Mouse (Mus musculus) lung, embryonic 15.5 days (tissue): Measurements from ENCODE around the gene Il25. TPM values are rescaled to one million over a fixed set of nuclear protein-coding genes. Genes with fewer than 3 reads are reported as not detected.

ENCODE experiments used
- ATAC-seq: fragments of 200-750 bp; cut with Nextera tagmentation; 2 replicates; pipeline ENCODE4 v1.8.0; 2017; ENCODE audit warnings: moderate number of reproducible peaks, borderline replicate concordance; ENCODE audit not compliant: low FRiP score, low TSS enrichment; ENCODE audit errors: extremely low read depth
- H3K27ac ChIP-seq: fragments of 300-500 bp; sonication (generic); 2 replicates; pipeline ENCODE4 v1.5.1; 2015; ENCODE audit warnings: moderate library complexity, mild to moderate bottlenecking, inconsistent platforms
- H3K27me3 ChIP-seq: fragments of 300-500 bp; sonication (generic); 2 replicates; pipeline ENCODE4 v1.6.1; 2015; ENCODE audit warnings: inconsistent platforms
- H3K36me3 ChIP-seq: fragments of 300-500 bp; sonication (generic); 2 replicates; pipeline ENCODE4 v1.6.1; 2015; ENCODE audit warnings: inconsistent platforms
- H3K4me1 ChIP-seq: fragments of 300-500 bp; sonication (generic); 2 replicates; pipeline ENCODE4 v1.6.1; 2015; ENCODE audit warnings: inconsistent platforms
- H3K4me2 ChIP-seq: fragments of 300-500 bp; sonication (generic); 2 replicates; pipeline ENCODE4 v1.6.1; 2015; ENCODE audit warnings: inconsistent platforms, mild to moderate bottlenecking, moderate library complexity
- H3K4me3 ChIP-seq: fragments of 300-500 bp; sonication (generic); 2 replicates; pipeline ENCODE4 v1.5.1; 2015; ENCODE audit warnings: mild to moderate bottlenecking, inconsistent platforms
- H3K9ac ChIP-seq: fragments of 300-500 bp; sonication (generic); 2 replicates; pipeline ENCODE4 v1.6.1; 2015; ENCODE audit warnings: inconsistent platforms
- H3K9me3 ChIP-seq: fragments of 300-500 bp; sonication (generic); 2 replicates; pipeline ENCODE4 v1.6.1; 2016; ENCODE audit warnings: inconsistent platforms
- WGBS: fragments of 180-500 bp; shearing (Covaris S2); methylation state at CpG from one replicate; pipeline ENCODE4 v1.1.7; 2015; 5-methylcytosine and 5-hydroxymethylcytosine counted together
- polyA plus RNA-seq: library from polyadenylated mRNA; unstranded; fragments of >200 nt; fragmentation: Nextera tagmentation; extraction: Ambion mirVana; gene quantifications from 2 replicates; pipeline ENCODE4 v1.2.1, GENCODE M21; 2015

The Il25 gene
- 0.19 TPM in 1 of 2 replicates, not detected in the other for polyA plus RNA-seq

DNA sequence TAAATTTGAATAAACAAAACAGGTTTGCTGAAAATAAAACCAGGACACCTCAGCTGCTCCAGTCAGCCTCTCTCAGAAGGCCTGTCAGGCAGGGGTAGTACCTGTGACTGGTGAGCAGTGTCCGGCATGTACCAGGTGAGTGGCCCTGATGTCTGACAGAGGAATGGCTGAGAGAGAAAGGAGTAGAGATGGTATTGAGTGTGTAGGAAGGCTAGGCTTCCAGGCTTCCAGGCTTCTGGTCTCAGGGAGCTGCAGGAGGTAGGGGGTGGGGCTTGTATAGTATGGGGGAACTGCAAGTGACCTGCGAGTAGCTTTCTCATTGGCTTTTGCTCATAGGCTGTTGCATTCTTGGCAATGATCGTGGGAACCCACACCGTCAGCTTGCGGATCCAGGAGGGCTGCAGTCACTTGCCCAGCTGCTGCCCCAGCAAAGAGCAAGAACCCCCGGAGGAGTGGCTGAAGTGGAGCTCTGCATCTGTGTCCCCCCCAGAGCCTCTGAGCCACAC, at the start of gene Il25:
TSS of gene Il25 (plus strand) at position 51 of the 506 bp plus-strand sequence.
- ATAC-seq = 0 out of 2 replicates have a peak, but pooled peaks have one; percentile 36
- 22% methylated on average over 6 of the region's 6 CpGs for WGBS
- H3K36me3 ChIP-seq = no peaks in the 10 kb centered on the region
- H3K4me2 ChIP-seq = no peak within 1 kb of the TSS
- 0 out of 2 replicates have a peak, but pooled peaks cover 7% of the 10 kb centered on the region for H3K27me3 ChIP-seq
- H3K27ac ChIP-seq = no peak within 1 kb of the TSS
- no peak within 1 kb of the TSS for H3K9ac ChIP-seq
- no peak within 1 kb of the TSS for H3K4me3 ChIP-seq
- no peaks in the 10 kb centered on the region for H3K9me3 ChIP-seq
- 0 out of 2 replicates have a peak, but pooled peaks cover 5% of the 10 kb centered on the region for H3K4me1 ChIP-seq

DNA sequence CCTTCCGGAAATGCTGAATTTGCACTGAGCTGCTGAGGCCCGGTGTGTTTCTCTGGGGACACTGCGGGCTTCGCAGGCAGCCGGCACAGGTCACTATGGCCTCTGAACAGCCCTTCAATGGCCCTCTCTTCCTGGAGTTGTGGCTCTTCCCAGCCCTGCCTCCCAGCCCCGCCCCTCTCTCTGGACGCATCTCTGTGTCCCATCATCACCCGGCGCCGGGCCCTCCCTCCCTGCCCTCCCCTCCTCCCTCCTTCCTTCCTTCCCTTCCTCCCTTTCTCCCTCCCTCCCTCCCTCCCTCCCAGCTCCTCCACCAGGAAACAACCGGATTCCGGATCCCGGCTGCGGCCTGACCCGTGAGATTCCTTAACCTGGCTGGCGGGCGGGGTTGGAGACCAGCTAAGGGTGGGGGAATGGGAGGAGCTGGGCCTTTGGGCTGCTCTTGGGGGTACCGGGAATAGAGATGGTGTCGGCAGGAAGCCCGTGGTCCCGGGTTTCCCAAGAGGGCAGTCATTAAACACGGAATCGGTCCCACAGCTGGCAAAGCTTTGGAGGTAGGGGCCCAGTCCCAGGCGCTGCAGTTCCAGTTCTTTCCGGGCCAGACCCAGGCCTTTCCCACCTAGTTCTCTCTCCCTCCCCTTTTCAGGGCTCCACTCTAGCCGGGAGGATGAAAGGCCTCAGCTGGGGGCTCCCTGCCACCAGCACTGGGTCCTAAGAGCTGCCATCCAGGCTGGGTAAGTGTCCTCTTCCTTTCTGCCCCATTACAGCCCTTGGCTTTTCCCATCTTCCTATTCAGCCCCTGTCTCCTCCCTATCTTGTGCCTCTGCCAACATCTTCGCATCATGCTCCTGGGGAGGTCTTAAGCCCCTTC, 49.1 kb upstream of the Il25 start, which contains the start of the genes Bcl2l2 and Gm20521:
TSS of gene Bcl2l2 (plus strand) at position 224 of the 868 bp plus-strand sequence.
TSS of gene Gm20521 (plus strand) at position 288 of the 868 bp plus-strand sequence.
- Histone ChIP-seq H3K36me3 (peaks cover 11% of the 10 kb centered on the region), H3K4me1 (peaks cover 18% of the 10 kb centered on the region), H3K27me3 (peaks cover 6% of the 10 kb centered on the region; the same call in 1 of the 2 replicates), H3K9ac (peak within 1 kb of the TSS; percentile 84), H3K4me3 (peak within 1 kb of the TSS; percentile 71), H3K27ac (peak within 1 kb of the TSS; percentile 98), H3K4me2 (peak within 1 kb of the TSS; percentile 64), H3K9me3 (no peaks in the 10 kb centered on the region)
- WGBS = under 1% methylated on average over 27 of the region's 27 CpGs
- ATAC-seq = peak; percentile 90

DNA sequence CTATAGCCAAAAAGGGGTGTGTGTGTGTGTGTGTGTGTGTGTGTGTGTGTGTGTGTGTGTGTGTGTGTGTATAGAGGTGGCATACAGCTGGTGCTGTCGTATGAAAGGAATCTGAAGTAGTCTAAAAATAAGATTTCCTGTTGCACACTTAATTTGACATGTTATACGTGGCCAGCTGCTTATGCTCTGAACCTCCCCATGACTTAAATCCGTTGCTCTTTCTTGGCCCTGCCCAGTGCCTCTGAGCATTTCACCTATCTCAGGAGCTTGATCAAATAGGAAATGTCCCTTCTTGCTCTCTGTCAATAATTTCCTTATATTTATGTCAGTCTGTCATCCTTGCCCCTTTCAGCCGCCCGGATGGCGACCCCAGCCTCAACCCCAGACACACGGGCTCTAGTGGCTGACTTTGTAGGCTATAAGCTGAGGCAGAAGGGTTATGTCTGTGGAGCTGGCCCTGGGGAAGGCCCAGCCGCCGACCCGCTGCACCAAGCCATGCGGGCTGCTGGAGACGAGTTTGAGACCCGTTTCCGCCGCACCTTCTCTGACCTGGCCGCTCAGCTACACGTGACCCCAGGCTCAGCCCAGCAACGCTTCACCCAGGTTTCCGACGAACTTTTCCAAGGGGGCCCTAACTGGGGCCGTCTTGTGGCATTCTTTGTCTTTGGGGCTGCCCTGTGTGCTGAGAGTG, 48.3 kb upstream of the Il25 start:
- ATAC-seq = no peak; the same call in 1 of the 2 replicates
- H3K27me3 ChIP-seq = no peaks in the 10 kb centered on the region
- peak overlapping the region; percentile 71 for H3K4me3 ChIP-seq
- H3K4me1 ChIP-seq = peaks cover 18% of the 10 kb centered on the region
- WGBS = 13% methylated on average over 21 of the region's 21 CpGs
- no peaks in the 10 kb centered on the region for H3K9me3 ChIP-seq
- H3K36me3 ChIP-seq = peaks cover 11% of the 10 kb centered on the region
- H3K27ac ChIP-seq = peak overlapping the region; percentile 98
- peak overlapping the region; percentile 84 for H3K9ac ChIP-seq
- peak overlapping the region; percentile 64 for H3K4me2 ChIP-seq

DNA sequence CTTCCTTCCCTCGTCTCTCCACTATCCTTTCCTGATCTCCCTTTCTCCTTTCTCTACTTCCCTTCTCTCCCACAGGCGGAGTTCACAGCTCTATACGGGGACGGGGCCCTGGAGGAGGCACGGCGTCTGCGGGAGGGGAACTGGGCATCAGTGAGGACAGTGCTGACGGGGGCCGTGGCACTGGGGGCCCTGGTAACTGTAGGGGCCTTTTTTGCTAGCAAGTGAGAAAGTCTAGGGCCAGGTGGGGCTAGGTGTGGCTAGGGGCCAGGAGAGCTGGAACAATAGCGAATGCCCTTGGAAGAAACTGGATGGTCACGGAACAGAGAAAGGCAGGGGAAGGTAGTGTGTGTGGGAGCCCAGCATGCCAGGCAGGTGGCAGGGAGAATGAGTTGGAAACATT, 47.2 kb upstream of the Il25 start:
- peak overlapping the region; percentile 64 for H3K4me2 ChIP-seq
- no peaks in the 10 kb centered on the region for H3K9me3 ChIP-seq
- H3K27me3 ChIP-seq = no peaks in the 10 kb centered on the region
- no peak overlapping the region for H3K4me3 ChIP-seq
- no peak for ATAC-seq
- H3K36me3 ChIP-seq = peaks cover 11% of the 10 kb centered on the region
- peaks cover 18% of the 10 kb centered on the region for H3K4me1 ChIP-seq
- no peak overlapping the region for H3K27ac ChIP-seq
- WGBS = 79% methylated on average over 11 of the region's 11 CpGs
- H3K9ac ChIP-seq = no peak overlapping the region

DNA sequence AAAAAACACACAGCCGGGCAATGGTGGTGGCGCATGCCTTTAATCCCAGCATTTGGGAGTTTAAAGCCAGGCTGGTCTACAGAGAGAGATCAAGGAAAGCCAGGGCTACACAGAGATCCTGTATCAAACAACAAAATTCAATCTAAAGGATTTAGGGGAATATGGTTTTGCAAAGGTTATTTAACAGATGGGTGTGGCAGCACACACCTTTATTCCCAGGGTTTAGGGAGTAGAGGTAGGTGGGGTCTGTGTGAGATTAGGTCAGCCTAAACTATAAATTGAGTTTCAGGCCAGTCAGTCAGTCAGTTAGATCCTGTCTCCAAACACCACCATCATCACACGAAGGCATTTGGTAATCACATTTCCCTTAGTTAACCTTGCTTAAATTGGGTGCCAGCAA, 40.3 kb upstream of the Il25 start, which contains the start of gene Pabpn1:
TSS of gene Pabpn1 (plus strand) at position 301 of the 400 bp plus-strand sequence.
- Histone ChIP-seq H3K4me2 (peak within 1 kb of the TSS; percentile 48), H3K9me3 (no peaks in the 10 kb centered on the region), H3K36me3 (peaks cover 18% of the 10 kb centered on the region), H3K9ac (0 out of 2 replicates have a peak within 1 kb of the TSS, but pooled peaks have one; percentile 24), H3K4me1 (peaks cover 12% of the 10 kb centered on the region), H3K4me3 (peak within 1 kb of the TSS; percentile 97), H3K27ac (peak within 1 kb of the TSS; percentile 74), H3K27me3 (no peaks in the 10 kb centered on the region)
- WGBS = 90% methylated on average over 3 of the region's 3 CpGs
- no peak for ATAC-seq

DNA sequence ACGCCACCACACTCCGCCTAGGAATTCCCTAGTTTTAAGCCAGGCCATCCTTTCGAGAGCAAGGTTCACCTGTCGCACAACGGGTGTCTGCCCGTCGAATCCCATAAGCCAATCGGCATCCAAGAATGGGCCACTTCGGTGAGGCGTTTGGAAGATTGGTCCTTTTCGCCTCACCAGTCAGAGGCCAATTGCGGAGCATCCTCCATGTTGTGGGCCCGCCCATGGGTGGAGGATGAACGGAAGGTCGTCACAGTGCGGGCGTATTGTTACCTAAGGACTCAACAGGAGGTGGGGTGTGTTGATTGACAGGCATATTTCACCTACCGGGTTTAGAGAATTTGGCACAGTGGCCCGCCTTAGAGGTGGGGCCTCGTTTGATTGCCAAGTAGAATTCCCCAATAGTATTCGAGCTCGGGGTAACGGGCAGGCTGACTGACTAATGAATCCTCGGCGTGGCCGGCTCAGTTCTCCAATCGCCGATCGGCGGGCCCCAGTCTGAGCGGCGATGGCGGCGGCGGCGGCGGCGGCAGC, 38.8 kb upstream of the Il25 start:
- Histone ChIP-seq H3K36me3 (peaks cover 33% of the 10 kb centered on the region), H3K4me3 (peak overlapping the region; percentile 97), H3K9me3 (no peaks in the 10 kb centered on the region), H3K4me2 (peak overlapping the region; percentile 48), H3K4me1 (peaks cover 12% of the 10 kb centered on the region), H3K9ac (peak overlapping the region; percentile 97), H3K27me3 (no peaks in the 10 kb centered on the region), H3K27ac (peak overlapping the region; percentile 95)
- peak; percentile 99 for ATAC-seq
- WGBS = under 1% methylated on average over 38 of the region's 38 CpGs

DNA sequence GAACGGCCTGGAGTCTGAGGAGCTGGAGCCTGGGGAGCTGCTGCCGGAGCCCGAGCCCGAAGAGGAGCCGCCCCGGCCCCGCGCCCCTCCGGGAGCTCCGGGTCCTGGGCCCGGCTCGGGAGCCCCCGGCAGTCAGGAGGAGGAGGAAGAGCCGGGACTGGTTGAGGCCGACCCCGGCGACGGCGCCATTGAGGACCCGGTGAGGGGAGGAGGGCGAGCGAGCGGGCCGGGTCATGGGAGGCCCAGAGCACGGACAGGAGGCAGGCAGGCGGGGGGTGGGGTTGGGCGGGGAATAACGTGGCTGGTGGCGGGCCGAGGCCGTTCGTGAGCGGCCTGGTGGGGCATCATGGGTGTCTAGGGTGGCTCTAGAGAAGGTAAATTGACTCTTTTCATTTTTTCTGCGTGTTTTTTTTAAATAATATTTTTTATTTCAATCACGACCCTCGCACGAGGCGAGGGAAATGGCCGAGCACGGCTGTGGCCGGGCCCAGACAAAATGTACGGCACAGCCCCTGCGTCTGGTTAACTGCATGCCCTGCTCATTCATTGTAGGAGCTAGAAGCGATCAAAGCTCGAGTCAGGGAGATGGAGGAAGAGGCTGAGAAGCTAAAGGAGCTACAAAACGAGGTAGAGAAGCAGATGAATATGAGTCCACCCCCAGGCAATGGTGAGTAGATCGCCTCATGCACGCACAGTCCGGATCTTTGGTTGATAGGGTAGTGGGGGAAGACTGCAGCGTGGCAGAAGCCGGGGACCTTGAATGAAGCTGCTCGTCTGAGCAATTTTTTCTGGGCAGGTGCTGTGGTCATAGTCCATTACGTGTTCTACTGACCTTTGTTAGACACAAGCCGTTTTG, 38.0 kb upstream of the Il25 start:
- under 1% methylated on average over 41 of the region's 54 CpGs for WGBS
- ATAC-seq = peak; percentile 73
- H3K9me3 ChIP-seq = no peaks in the 10 kb centered on the region
- H3K27me3 ChIP-seq = no peaks in the 10 kb centered on the region
- H3K4me2 ChIP-seq = peak overlapping the region; percentile 61
- H3K4me3 ChIP-seq = peak overlapping the region; percentile 97
- peaks cover 40% of the 10 kb centered on the region for H3K36me3 ChIP-seq
- H3K4me1 ChIP-seq = peaks cover 12% of the 10 kb centered on the region
- peak overlapping the region; percentile 95 for H3K27ac ChIP-seq
- H3K9ac ChIP-seq = peak overlapping the region; percentile 97

- Histone ChIP-seq H3K27me3 (no peaks in the 10 kb centered on the region), H3K4me1 (peaks cover 14% of the 10 kb centered on the region), H3K9me3 (no peaks in the 10 kb centered on the region), H3K4me3 (no peak overlapping the region), H3K4me2 (no peak overlapping the region), H3K9ac (no peak overlapping the region), H3K27ac (no peak overlapping the region), H3K36me3 (peaks cover 40% of the 10 kb centered on the region)
- ATAC-seq = no peak
- 47% methylated on average over 2 of the region's 2 CpGs for WGBS
Measured at GRCm38 (mm10) chr14:54897445-54897844, 35.0 kb upstream of the Il25 start.

GRCm38 (mm10) chr14:54900383-54900782, 32.1 kb upstream of the Il25 start:
- Histone ChIP-seq H3K9me3 (no peaks in the 10 kb centered on the region), H3K4me2 (no peak overlapping the region), H3K27ac (no peak overlapping the region), H3K4me3 (no peak overlapping the region), H3K9ac (no peak overlapping the region), H3K27me3 (no peaks in the 10 kb centered on the region), H3K4me1 (peaks cover 7% of the 10 kb centered on the region), H3K36me3 (peaks cover 40% of the 10 kb centered on the region)
- peak; percentile 41; the same call in 1 of the 2 replicates for ATAC-seq
- WGBS = 1% methylated on average over 3 of the region's 3 CpGs

- Histone ChIP-seq H3K27me3 (no peaks in the 10 kb centered on the region), H3K9me3 (no peaks in the 10 kb centered on the region), H3K4me2 (no peak overlapping the region), H3K4me3 (no peak overlapping the region), H3K4me1 (0 out of 2 replicates have a peak, but pooled peaks cover 3% of the 10 kb centered on the region), H3K27ac (no peak overlapping the region), H3K36me3 (peaks cover 27% of the 10 kb centered on the region), H3K9ac (no peak overlapping the region)
- WGBS = 89% methylated on average over 4 of the region's 4 CpGs
- no peak for ATAC-seq
Measured at GRCm38 (mm10) chr14:54903641-54904040, 28.9 kb upstream of the Il25 start.
